Mouse (Mus musculus) hematopoietic stem cell, adult 5-6 weeks (primary cell): Measurements from ENCODE around the gene Fermt3. TPM values are rescaled to one million over a fixed set of nuclear protein-coding genes. Genes with fewer than 3 reads are reported as not detected.

Source experiments
- ATAC-seq, 2 experiments: fragments of 125-278 bp in 1 of 2; replicated peaks in 1 of 2; 2 replicates each; pipeline ENCODE4 v1.8.0; 2016 to 2017; ENCODE audit warnings: inconsistent platforms in 2 of 2, mild to moderate bottlenecking in 2 of 2, moderate number of reproducible peaks in 2 of 2, low read depth in 1 of 2, moderate TSS enrichment in 1 of 2; ENCODE audit not compliant: low FRiP score in 2 of 2, poor library complexity in 2 of 2, severe bottlenecking in 2 of 2, insufficient read depth in 1 of 2, low TSS enrichment in 1 of 2
- total RNA-seq: library from RNA; stranded (forward); fragments of 172-1452, 232-1000 nt; gene quantifications from 2 replicates; pipeline ENCODE4 v1.2.3, GENCODE M21; 2017

The Fermt3 gene
- total RNA-seq, 1 experiment from 2014 or later = 220 TPM

- ATAC-seq = peak; percentile 87 to 90
Observed at GRCm38 (mm10) chr19:6979486-6980380, 39.5 kb downstream of the Fermt3 start.

- no peak for ATAC-seq
Observed at GRCm38 (mm10) chr19:6979001-6979479, 40.2 kb downstream of the Fermt3 start.

- no peak for ATAC-seq
Observed at GRCm38 (mm10) chr19:6978639-6978974, 40.7 kb downstream of the Fermt3 start.

- ATAC-seq = no peak
Observed at GRCm38 (mm10) chr19:6977759-6978638, 41.3 kb downstream of the Fermt3 start.

GRCm38 (mm10) chr19:6975537-6976521, 43.4 kb downstream of the Fermt3 start, which contains the start of gene Plcb3:
Plcb3 (minus strand) TSS chr19:6976470.
- ATAC-seq = 0 out of 4 replicates have a peak, but pooled peaks have one; percentile 2 to 8

GRCm38 (mm10) chr19:6974211-6975205, 44.8 kb downstream of the Fermt3 start, which contains the start of gene Ppp1r14b:
Ppp1r14b (plus strand) TSS chr19:6974968.
- peak; percentile 55 to 61 for ATAC-seq

GRCm38 (mm10) chr19:6973581-6974190, 45.6 kb downstream of the Fermt3 start:
- no peak for ATAC-seq

- no peak for ATAC-seq
Observed at GRCm38 (mm10) chr19:6972247-6972917, 46.9 kb downstream of the Fermt3 start.

- ATAC-seq = no peak
Observed at GRCm38 (mm10) chr19:6971644-6972043, 47.6 kb downstream of the Fermt3 start.

- no peak for ATAC-seq
Observed at GRCm38 (mm10) chr19:6970460-6971085, 48.7 kb downstream of the Fermt3 start.

- ATAC-seq = peak in 1 of 2 experiments; percentile 18; a peak in 1 of 4 replicates
Observed at GRCm38 (mm10) chr19:6969665-6970381, 49.4 kb downstream of the Fermt3 start.

GRCm38 (mm10) chr19:6969291-6969664, 50.0 kb downstream of the Fermt3 start:
- ATAC-seq = no peak

- ATAC-seq = no peak
Observed at GRCm38 (mm10) chr19:6968491-6969271, 50.6 kb downstream of the Fermt3 start.
